Mouse (Mus musculus) CH12.LX (cell line): Measurements from ENCODE around the gene Cers5. TPM values are rescaled to one million over a fixed set of nuclear protein-coding genes. Genes with fewer than 3 reads are reported as not detected.
A peak's percentile ranks its signal among the peaks of the same experiment; 100 is the strongest.

ENCODE experiments used
- DNase-seq: peaks from one replicate; pipeline ENCODE4 v3.0.0-alpha.2; 2013; ENCODE audit errors: extremely low read depth
- H3K27ac ChIP-seq: 2 replicates; pipeline ENCODE4 v1.5.1; 2012; ENCODE audit warnings: low read depth, mild to moderate bottlenecking, control low read depth, moderate library complexity; ENCODE audit not compliant: insufficient read depth
- H3K27me3 ChIP-seq: replicated peaks from 2 replicates; pipeline ENCODE3; 2012; ENCODE audit warnings: inconsistent platforms
- H3K36me3 ChIP-seq, 2 experiments: replicated peaks in 1 of 2; 2 replicates each; pipeline versions ENCODE3 to v1.6.1; 2012; ENCODE audit warnings: inconsistent platforms in 1 of 2, low read length in 1 of 2, mild to moderate bottlenecking in 1 of 2, mixed read lengths in 1 of 2, moderate library complexity in 1 of 2; ENCODE audit not compliant: control insufficient read depth in 1 of 2, insufficient read depth in 1 of 2
- H3K4me1 ChIP-seq, 2 experiments: 2 replicates each; pipeline ENCODE4 v1.6.1; 2012; ENCODE audit warnings: inconsistent platforms in 1 of 2, moderate library complexity in 1 of 2; ENCODE audit not compliant: insufficient read depth in 2 of 2, control insufficient read depth in 1 of 2
- H3K4me2 ChIP-seq: 2 replicates; pipeline ENCODE4 v1.6.1; 2012; ENCODE audit warnings: low read depth, mild to moderate bottlenecking, control low read depth; ENCODE audit not compliant: poor library complexity, insufficient read depth, severe bottlenecking
- H3K4me3 ChIP-seq, 3 experiments: fragments of 150-350 bp in 1 of 3; sonication (generic) in 1 of 3; replicated peaks in 1 of 3; 2 replicates each; pipeline versions ENCODE3 to v1.5.1; 2011 to 2012; ENCODE audit warnings: low read depth in 2 of 3, low read length in 2 of 3, mild to moderate bottlenecking in 2 of 3, moderate library complexity in 2 of 3, control low read depth in 1 of 3, improper control_type of control experiment in 1 of 3, inconsistent platforms in 1 of 3, mixed read lengths in 1 of 3; ENCODE audit not compliant: poor library complexity in 1 of 3
- H3K79me2 ChIP-seq: replicated peaks from 2 replicates; pipeline ENCODE4 v1.6.1; 2012; ENCODE audit warnings: mild to moderate bottlenecking, moderate library complexity; ENCODE audit not compliant: control insufficient read depth, poor library complexity, insufficient read depth, severe bottlenecking; ENCODE audit errors: extremely low read depth
- H3K9ac ChIP-seq: 2 replicates; pipeline ENCODE4 v1.6.1; 2012; ENCODE audit warnings: low read depth, mild to moderate bottlenecking, control low read depth, moderate library complexity; ENCODE audit not compliant: insufficient read depth
- H3K9me3 ChIP-seq: replicated peaks from 2 replicates; pipeline ENCODE3; 2012; ENCODE audit warnings: low read length, inconsistent platforms, mixed read lengths
- BHLHE40 ChIP-seq: IDR thresholded peaks from 2 replicates; pipeline ENCODE4 v1.6.1; 2011; ENCODE audit warnings: mild to moderate bottlenecking, low read depth, low read length, improper control_type of control experiment
- CHD2 ChIP-seq: IDR thresholded peaks from 2 replicates; pipeline ENCODE4 v1.6.1; 2011; ENCODE audit warnings: low read length, improper control_type of control experiment
- EP300 ChIP-seq: IDR thresholded peaks from 2 replicates; pipeline ENCODE4 v1.6.1; 2011; ENCODE audit warnings: low read length, improper control_type of control experiment
- ETS1 ChIP-seq: conservative IDR thresholded peaks from 2 replicates; pipeline ENCODE4 v1.6.1; 2012; ENCODE audit warnings: low read depth, mild to moderate bottlenecking, inconsistent platforms, low read length, improper control_type of control experiment, moderate library complexity
- HCFC1 ChIP-seq: IDR thresholded peaks from 2 replicates; pipeline ENCODE4 v1.6.1; 2012; ENCODE audit warnings: low read depth, mild to moderate bottlenecking, inconsistent platforms, low read length, improper control_type of control experiment
- IRF4 ChIP-seq: IDR thresholded peaks from 2 replicates; pipeline ENCODE4 v1.6.1; 2014; ENCODE audit warnings: low read depth, mild to moderate bottlenecking, inconsistent platforms, low read length, improper control_type of control experiment
- JUN ChIP-seq: IDR thresholded peaks from 2 replicates; pipeline ENCODE4 v1.6.1; 2011; ENCODE audit warnings: low read depth, mild to moderate bottlenecking, low read length, improper control_type of control experiment, moderate library complexity; ENCODE audit not compliant: insufficient read depth
- JUND ChIP-seq: conservative IDR thresholded peaks from 2 replicates; pipeline ENCODE4 v1.6.1; 2011; ENCODE audit warnings: low read depth, low read length, improper control_type of control experiment
- KAT2A ChIP-seq: IDR thresholded peaks from 2 replicates; pipeline ENCODE4 v1.6.1; 2012; ENCODE audit warnings: low read length, improper control_type of control experiment, inconsistent platforms; ENCODE audit not compliant: insufficient replicate concordance
- MXI1 ChIP-seq: IDR thresholded peaks from 2 replicates; pipeline ENCODE4 v1.6.1; 2011; ENCODE audit warnings: mild to moderate bottlenecking, low read depth, low read length, improper control_type of control experiment
- MYC ChIP-seq: IDR thresholded peaks from 2 replicates; pipeline ENCODE4 v1.6.1; 2011; ENCODE audit warnings: low read depth, mild to moderate bottlenecking, improper control_type of control experiment, low read length
- NELFE ChIP-seq: IDR thresholded peaks from 2 replicates; pipeline ENCODE4 v1.6.1; 2011; ENCODE audit warnings: low read depth, low read length, improper control_type of control experiment
- PAX5 ChIP-seq: IDR thresholded peaks from 2 replicates; pipeline ENCODE4 v1.6.1; 2012; ENCODE audit warnings: low read length, inconsistent platforms, mixed read lengths
- POLR2AphosphoS2 ChIP-seq: IDR thresholded peaks from 2 replicates; pipeline ENCODE4 v1.6.1; 2011; ENCODE audit warnings: low read depth, low read length, improper control_type of control experiment
- RAD21 ChIP-seq: IDR thresholded peaks from 2 replicates; pipeline ENCODE4 v1.6.1; 2011; ENCODE audit warnings: low read depth, mild to moderate bottlenecking, low read length, improper control_type of control experiment, moderate library complexity
- SIN3A ChIP-seq: IDR thresholded peaks from 2 replicates; pipeline ENCODE4 v1.6.1; 2012; ENCODE audit warnings: low read length, improper control_type of control experiment, inconsistent platforms
- UBTF ChIP-seq: IDR thresholded peaks from 2 replicates; pipeline ENCODE4 v1.6.1; 2012; ENCODE audit warnings: low read depth, mild to moderate bottlenecking, inconsistent platforms, low read length, improper control_type of control experiment, moderate library complexity
- USF1 ChIP-seq: IDR thresholded peaks from 2 replicates; pipeline ENCODE4 v1.6.1; 2014; ENCODE audit warnings: low read depth, mild to moderate bottlenecking, inconsistent platforms, low read length, improper control_type of control experiment
- ZC3H11A ChIP-seq: IDR thresholded peaks from 2 replicates; pipeline ENCODE4 v1.6.1; 2012; ENCODE audit warnings: low read depth, mild to moderate bottlenecking, inconsistent platforms, low read length, improper control_type of control experiment
- ZKSCAN1 ChIP-seq: IDR thresholded peaks from 2 replicates; pipeline ENCODE4 v1.6.1; 2012; ENCODE audit warnings: low read depth, inconsistent platforms, low read length, improper control_type of control experiment, borderline replicate concordance
- ZNF384 ChIP-seq: IDR thresholded peaks from 2 replicates; pipeline ENCODE4 v1.6.1; 2012; ENCODE audit warnings: low read depth, low read length, improper control_type of control experiment, inconsistent platforms
- dilution Hi-C: fragments of 300-500 bp; cut with MboI; formaldehyde crosslinking; loops from 2 replicates; pipeline ENCODE4 v1.14.3; 2020; ENCODE audit warnings: low sequenced_read_pairs; ENCODE audit not compliant: extremely low pct_unique_long_range_greater_than_20kb, extremely low pct_ligation_motif_present
- in situ Hi-C: fragments of 300-500 bp; cut with MboI; formaldehyde crosslinking; loops from 3 replicates; pipeline ENCODE4 v1.14.3; 2019; ENCODE audit warnings: low sequenced_read_pairs, low pct_ligation_motif_present, low pct_unique_long_range_greater_than_20kb, mixed read lengths
- polyA plus RNA-seq: library from polyadenylated mRNA; unstranded; fragments of >175 nt; gene quantifications from 2 replicates; pipeline ENCODE4 v1.2.1, GENCODE M21; 2012; ENCODE audit warnings: low read depth; ENCODE audit not compliant: insufficient read length
- total RNA-seq, 2 experiments: library from RNA; depleted of rRNA; stranded (reverse); fragments of 300-350 nt in 1 of 2; fragments of >200 nt in 1 of 2; gene quantifications; 2 replicates each; pipeline ENCODE4 v1.2.3; 2012 to 2014

Gene Cers5
- total and polyA plus RNA-seq, 3 experiments = 45.0 to 149 (median 94.3) TPM

DNA sequence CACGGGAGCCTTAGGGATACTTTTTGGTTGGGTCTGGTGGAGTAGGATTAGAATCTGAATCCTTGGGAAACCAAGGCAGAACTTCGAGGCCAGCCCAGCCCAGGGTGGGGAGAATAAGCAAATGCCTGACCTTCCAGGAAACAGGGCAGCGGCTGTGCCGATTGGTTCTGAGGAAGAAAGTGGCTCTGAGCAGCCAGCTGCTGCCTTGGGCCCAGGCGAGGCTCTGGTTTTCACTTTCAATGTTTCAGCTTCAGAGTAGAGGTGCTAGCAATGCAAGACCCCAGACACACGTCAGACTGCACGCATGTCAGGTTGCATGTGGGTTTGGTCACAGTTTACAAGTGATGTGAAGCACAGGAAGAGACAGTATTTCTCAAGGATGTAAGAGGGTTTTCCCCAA is 39.4 kb upstream of the Cers5 start (continued):
- TF ChIP-seq PAX5 (no peak), POLR2AphosphoS2 (no peak), ZC3H11A (no peak), HCFC1 (no peak), RAD21 (no peak), CHD2 (no peak), MXI1 (peak; percentile 88), SIN3A (peak; percentile 53; the same call in 1 of the 2 replicates), JUN (no peak), JUND (no peak), KAT2A (no peak), ETS1 (peak; percentile 88), MYC (peak; percentile 62; the same call in 1 of the 2 replicates), IRF4 (peak; percentile 71), ZNF384 (no peak), NELFE (peak; percentile 19; the same call in 1 of the 2 replicates), BHLHE40 (peak; percentile 82), USF1 (no peak)

- no peaks in the 10 kb centered on the region; the same call in 1 of the 2 replicates for H3K79me2 ChIP-seq
- dilution Hi-C loops (no loop called here), in situ Hi-C loops (no loop called here)
- H3K4me3 ChIP-seq = no peak overlapping the region
- TF ChIP-seq ETS1 = no peak
- no peak for TF ChIP-seq ZC3H11A
- TF ChIP-seq EP300 = no peak
- TF ChIP-seq UBTF = no peak
- no peak for TF ChIP-seq ZKSCAN1
- TF ChIP-seq USF1 = no peak
- no peak for TF ChIP-seq MYC
- TF ChIP-seq ZNF384 = no peak
- TF ChIP-seq PAX5 = no peak
- no peak overlapping the region for H3K9ac ChIP-seq
- no peak overlapping the region for H3K4me2 ChIP-seq
- H3K36me3 ChIP-seq = peaks cover 15 to 38% of the 10 kb centered on the region in 2 experiments
- peaks cover 14 to 47% of the 10 kb centered on the region in 2 experiments for H3K4me1 ChIP-seq
- no peak overlapping the region for H3K27ac ChIP-seq
- no peaks in the 10 kb centered on the region for H3K27me3 ChIP-seq
- DNase-seq = no peak
- H3K9me3 ChIP-seq = no peaks in the 10 kb centered on the region
These were observed 35.4 kb upstream of the Cers5 start for GRCm38 (mm10) chr15:99807776-99808735.
